Mouse (Mus musculus): ENCODE measurements around the gene Cebpa. TPM values are rescaled to one million over a fixed set of nuclear protein-coding genes. Genes with fewer than 3 reads are reported as not detected.

Cebpa gene
- 6.4 and 8.3 TPM in 2 replicates for total RNA-seq (2017)

DNA sequence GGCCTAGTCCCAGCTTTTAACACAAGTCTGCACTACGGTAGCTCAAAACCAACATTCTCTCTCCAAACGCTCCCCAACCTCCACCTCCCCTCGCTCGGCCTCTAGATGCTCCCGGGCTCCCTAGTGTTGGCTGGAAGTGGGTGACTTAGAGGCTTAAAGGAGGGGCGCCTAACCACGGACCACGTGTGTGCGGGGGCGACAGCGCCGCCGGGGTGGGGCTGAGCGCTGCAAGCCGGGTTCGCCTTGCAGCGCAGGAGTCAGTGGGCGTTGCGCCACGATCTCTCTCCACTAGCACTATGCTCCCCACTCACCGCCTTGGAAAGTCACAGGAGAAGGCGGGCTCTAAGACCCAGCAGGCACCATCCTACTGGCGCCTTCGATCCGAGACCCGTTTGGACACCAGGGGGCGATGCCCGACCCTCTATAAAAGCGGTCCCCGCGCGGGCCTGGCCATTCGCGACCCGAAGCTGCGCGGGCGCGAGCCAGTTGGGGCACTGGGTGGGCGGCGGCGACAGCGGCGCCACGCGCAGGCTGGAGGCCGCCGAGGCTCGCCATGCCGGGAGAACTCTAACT, at the start of gene Cebpa:
TSS of gene Cebpa (plus strand) at position 453 of the 573 bp plus-strand sequence.
- peak; percentile 86 for ATAC-seq (ENCODE audit: extremely low read depth, insufficient number of reproducible peaks, low FRiP score, poor library complexity, severe bottlenecking)

GRCm38 (mm10) chr7:35076645-35077044, 42.4 kb upstream of the Cebpa start:
- ATAC-seq (ENCODE audit: extremely low read depth, insufficient number of reproducible peaks, low FRiP score, poor library complexity, severe bottlenecking) = no peak

- ATAC-seq (ENCODE audit: extremely low read depth, insufficient number of reproducible peaks, low FRiP score, poor library complexity, severe bottlenecking) = no peak
These were observed 38.2 kb upstream of the Cebpa start for GRCm38 (mm10) chr7:35080843-35081338.

DNA sequence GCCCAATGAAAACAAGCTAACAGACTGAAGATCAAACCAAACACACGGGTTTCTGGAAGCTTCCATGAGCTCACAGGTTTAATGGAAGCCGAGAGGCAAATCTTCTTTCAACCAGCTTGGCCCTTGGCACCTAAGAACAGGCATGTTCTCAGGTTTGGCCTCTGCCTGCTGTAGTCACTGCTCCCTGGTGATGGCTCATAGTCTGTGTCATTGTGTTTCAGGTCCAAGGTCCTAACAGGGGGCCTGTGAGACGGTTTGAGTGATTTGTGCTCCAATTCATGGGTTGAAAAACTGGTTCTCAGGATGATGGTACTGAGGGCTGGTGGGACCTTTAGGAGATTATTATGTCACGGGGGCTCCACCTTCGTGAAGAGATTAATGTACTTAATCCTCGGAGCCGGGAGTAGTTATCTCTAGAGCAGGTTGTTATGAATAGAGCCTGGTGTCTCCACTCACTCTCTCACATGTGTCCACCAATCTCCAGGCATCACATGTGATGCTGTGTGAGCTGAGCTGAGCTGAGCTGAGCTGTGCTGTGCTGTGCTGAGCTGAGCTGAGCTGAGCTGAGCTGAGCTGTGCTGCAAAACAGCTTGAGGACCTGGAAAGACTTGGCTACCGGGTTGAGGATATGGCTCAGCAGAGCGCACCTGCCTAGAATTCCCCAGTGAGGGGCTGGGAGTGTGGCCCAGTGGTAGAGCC, 37.5 kb upstream of the Cebpa start:
- ATAC-seq (ENCODE audit: extremely low read depth, insufficient number of reproducible peaks, low FRiP score, poor library complexity, severe bottlenecking) = no peak

GRCm38 (mm10) chr7:35084565-35085360, 34.3 kb upstream of the Cebpa start:
- ATAC-seq (ENCODE audit: extremely low read depth, insufficient number of reproducible peaks, low FRiP score, poor library complexity, severe bottlenecking) = no peak

GRCm38 (mm10) chr7:35086271-35086861, 32.7 kb upstream of the Cebpa start:
- no peak for ATAC-seq (ENCODE audit: extremely low read depth, insufficient number of reproducible peaks, low FRiP score, poor library complexity, severe bottlenecking)

- ATAC-seq (ENCODE audit: extremely low read depth, insufficient number of reproducible peaks, low FRiP score, poor library complexity, severe bottlenecking) = no peak
These were observed 28.5 kb upstream of the Cebpa start for GRCm38 (mm10) chr7:35090550-35090949.

DNA sequence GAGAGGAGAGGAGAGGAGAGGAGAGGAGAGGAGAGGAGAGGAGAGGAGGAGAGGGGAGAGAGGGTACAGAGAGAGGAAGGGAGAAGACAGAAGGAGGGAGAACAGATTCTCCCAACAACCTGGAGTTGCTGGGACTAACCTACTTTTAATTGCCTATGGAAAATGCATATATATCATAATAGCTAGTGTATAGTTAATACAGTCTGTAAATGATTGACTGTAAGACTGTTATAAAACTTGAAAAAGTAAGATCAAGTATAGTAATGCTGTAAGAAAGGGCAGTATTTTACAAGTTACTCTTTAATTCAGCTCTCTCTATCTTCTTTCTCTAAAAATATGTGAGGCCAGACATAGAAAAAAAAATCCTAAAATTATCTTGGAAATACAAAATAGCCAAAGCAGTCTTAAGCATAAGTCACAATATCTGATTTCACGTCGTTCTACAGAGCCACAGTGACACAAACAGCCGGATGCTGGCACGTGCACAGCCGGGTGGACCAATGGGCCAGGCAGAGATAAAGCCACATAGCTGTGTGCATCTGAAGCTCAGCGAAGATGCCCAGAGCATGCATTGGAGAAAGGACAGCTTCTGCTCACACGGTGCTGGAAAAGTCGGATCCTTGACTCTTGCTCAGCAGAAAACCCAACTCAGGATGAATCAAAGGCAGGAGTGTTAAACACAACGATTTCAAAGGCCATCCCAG, 24.0 kb upstream of the Cebpa start:
- no peak for ATAC-seq (ENCODE audit: extremely low read depth, insufficient number of reproducible peaks, low FRiP score, poor library complexity, severe bottlenecking)

DNA sequence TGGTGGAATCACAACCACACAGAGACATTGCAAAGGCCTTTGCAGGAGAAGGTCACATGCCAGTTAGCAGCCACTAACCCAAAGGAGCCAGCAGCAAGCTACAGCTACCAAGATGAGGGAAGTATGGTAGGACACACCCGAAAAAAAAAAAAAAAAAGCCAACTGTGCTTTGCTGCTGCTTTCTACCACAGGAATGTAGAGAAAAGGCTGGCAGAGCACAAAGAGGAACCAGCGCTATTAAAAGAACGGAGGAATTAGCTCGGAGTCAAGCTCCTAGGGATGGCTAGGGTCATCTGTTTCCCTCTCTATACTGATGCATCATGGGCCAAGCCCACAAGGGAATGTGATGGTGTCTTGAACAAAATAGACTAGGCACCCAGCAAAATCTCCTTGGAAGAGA, 20.3 kb upstream of the Cebpa start:
- ATAC-seq (ENCODE audit: extremely low read depth, insufficient number of reproducible peaks, low FRiP score, poor library complexity, severe bottlenecking) = no peak

- no peak for ATAC-seq (ENCODE audit: extremely low read depth, insufficient number of reproducible peaks, low FRiP score, poor library complexity, severe bottlenecking)
These were observed 19.6 kb upstream of the Cebpa start for GRCm38 (mm10) chr7:35099528-35099927.

GRCm38 (mm10) chr7:35106614-35107013, 12.5 kb upstream of the Cebpa start:
- ATAC-seq (ENCODE audit: extremely low read depth, insufficient number of reproducible peaks, low FRiP score, poor library complexity, severe bottlenecking) = no peak

GRCm38 (mm10) chr7:35107630-35108029, 11.5 kb upstream of the Cebpa start:
- no peak for ATAC-seq (ENCODE audit: extremely low read depth, insufficient number of reproducible peaks, low FRiP score, poor library complexity, severe bottlenecking)

- no peak for ATAC-seq (ENCODE audit: extremely low read depth, insufficient number of reproducible peaks, low FRiP score, poor library complexity, severe bottlenecking)
These were observed 11.0 kb upstream of the Cebpa start for GRCm38 (mm10) chr7:35108046-35108445.

DNA sequence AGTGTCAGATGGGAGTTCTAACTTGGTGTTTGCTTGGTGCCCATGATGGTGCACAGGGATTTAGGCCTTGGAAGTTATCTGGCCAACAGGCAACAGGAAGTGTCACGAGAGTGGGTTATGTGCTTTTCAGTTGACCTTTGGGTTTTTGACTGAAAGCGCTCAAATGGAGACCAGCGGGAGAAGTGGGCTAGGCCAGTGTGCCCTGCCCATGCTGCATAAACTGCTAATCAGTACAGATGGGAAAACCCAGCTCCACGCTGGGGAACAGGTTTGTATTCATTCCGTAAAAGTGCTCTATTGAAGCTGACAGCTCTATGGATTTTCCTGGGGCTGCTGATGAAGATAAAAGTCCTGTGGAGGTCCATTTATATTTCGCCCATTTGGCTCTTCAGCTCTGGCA, 10.4 kb upstream of the Cebpa start:
- ATAC-seq (ENCODE audit: extremely low read depth, insufficient number of reproducible peaks, low FRiP score, poor library complexity, severe bottlenecking) = no peak

GRCm38 (mm10) chr7:35113136-35113535, 6.0 kb upstream of the Cebpa start:
- ATAC-seq (ENCODE audit: extremely low read depth, insufficient number of reproducible peaks, low FRiP score, poor library complexity, severe bottlenecking) = no peak

GRCm38 (mm10) chr7:35113721-35114120, 5.4 kb upstream of the Cebpa start:
- no peak for ATAC-seq (ENCODE audit: extremely low read depth, insufficient number of reproducible peaks, low FRiP score, poor library complexity, severe bottlenecking)

GRCm38 (mm10) chr7:35116524-35116923, 2.6 kb upstream of the Cebpa start:
- ATAC-seq (ENCODE audit: extremely low read depth, insufficient number of reproducible peaks, low FRiP score, poor library complexity, severe bottlenecking) = no peak

GRCm38 (mm10) chr7:35117052-35117451, 2.0 kb upstream of the Cebpa start:
- ATAC-seq (ENCODE audit: extremely low read depth, insufficient number of reproducible peaks, low FRiP score, poor library complexity, severe bottlenecking) = no peak

DNA sequence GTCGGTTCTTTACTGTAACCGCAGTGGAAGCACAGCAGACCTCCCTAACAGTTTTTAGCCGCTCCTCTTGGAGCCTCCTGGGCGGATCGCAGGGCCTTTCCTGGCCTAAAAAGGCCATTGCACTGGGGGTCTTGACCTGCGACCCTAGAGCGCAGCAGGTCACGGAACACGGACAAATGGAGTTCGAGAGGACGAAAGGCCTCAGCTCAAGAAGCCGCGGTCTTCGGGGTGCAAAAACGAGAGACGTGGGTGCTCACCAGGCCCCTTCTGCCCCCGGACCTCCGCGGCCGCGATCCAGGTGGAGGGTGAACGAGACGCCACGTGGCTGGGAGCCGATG, 1.4 kb upstream of the Cebpa start:
- ATAC-seq (ENCODE audit: extremely low read depth, insufficient number of reproducible peaks, low FRiP score, poor library complexity, severe bottlenecking) = no peak
